Mouse (Mus musculus) cerebellum, adult 11-12 months (tissue): ENCODE measurements around the gene Atp1a4.

Experiments
- DNase-seq: peaks from one replicate; pipeline ENCODE4 v3.0.0; 2022

Gene Atp1a4

GRCm38 (mm10) chr1:172258314-172258713 lies at the start of gene Atp1a4:
Gene Atp1a4, minus strand, starts transcription at chr1:172258414.
- DNase-seq, result no peak

DNA sequence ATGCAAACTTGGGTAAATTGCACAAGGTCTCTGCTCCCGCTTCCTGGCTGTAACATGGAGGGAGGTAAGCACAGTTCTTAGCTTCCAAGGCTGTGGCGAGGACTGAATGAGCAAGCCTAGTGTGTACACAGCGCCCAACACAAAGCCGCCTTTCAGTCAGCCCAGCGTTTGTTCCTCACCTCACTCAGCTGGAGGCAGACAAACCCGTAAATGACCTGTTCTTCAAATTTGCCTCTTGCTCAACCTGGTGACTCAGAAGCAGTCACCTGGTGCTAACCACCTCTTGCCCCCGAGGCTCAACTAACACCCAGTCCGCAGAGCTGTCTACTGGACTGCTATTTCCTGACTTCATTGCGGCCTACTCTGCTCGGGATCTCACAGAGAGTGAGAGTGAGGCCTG lies 49.7 kb upstream of the Atp1a4 start:
- peak; percentile 45 for DNase-seq

GRCm38 (mm10) chr1:172306885-172307284 lies 48.7 kb upstream of the Atp1a4 start:
- DNase-seq, result peak; percentile 48

GRCm38 (mm10) chr1:172306196-172306595 lies 48.0 kb upstream of the Atp1a4 start:
- no peak for DNase-seq

DNA sequence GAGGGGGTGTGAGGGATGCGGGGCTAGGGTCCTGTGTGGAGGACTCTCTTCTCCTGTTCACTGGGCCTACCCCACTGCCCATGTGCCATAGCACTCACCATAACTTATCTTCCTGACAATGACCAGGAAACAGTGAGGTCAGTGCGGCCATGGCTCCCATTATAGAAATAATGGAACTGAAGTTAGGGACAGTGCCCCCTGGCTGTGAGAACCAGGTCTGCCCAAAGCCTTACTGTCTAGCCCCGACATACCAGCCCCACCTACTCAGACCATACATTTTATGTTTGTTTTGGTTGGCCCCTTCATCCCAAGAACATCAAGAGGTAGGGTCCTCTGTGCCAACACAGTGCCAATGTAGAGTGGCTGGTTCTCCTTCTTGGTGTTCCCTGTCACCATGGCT lies 47.4 kb upstream of the Atp1a4 start:
- peak; percentile 21 for DNase-seq

DNA sequence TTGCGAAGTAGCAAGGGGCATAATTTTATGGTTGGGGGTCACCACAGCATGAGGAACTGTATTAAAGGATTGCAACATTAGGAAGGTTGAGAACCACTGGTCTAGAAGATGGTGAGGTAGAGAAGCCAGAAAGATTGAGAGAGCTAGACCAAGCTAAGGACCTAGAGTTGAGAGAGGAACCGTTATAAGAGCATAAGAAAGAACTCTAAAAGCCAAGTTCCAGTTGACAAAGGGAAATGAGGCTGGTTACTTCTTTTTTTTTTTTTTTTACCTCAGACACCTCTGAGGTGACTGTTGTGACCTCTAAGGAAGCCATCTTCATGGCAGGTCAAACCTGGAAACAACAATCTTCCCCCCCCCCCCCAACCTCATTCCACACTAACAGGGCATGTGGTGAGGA lies 46.9 kb upstream of the Atp1a4 start:
- DNase-seq, result no peak

GRCm38 (mm10) chr1:172304443-172304842 lies 46.2 kb upstream of the Atp1a4 start:
- no peak for DNase-seq

- no peak for DNase-seq
These were observed 44.6 kb upstream of the Atp1a4 start for GRCm38 (mm10) chr1:172302851-172303250.

GRCm38 (mm10) chr1:172302311-172302710 lies 44.1 kb upstream of the Atp1a4 start:
- no peak for DNase-seq

GRCm38 (mm10) chr1:172301180-172301579 lies 43.0 kb upstream of the Atp1a4 start:
- no peak for DNase-seq

GRCm38 (mm10) chr1:172300247-172300646 lies 42.0 kb upstream of the Atp1a4 start:
- peak; percentile 32 for DNase-seq

DNA sequence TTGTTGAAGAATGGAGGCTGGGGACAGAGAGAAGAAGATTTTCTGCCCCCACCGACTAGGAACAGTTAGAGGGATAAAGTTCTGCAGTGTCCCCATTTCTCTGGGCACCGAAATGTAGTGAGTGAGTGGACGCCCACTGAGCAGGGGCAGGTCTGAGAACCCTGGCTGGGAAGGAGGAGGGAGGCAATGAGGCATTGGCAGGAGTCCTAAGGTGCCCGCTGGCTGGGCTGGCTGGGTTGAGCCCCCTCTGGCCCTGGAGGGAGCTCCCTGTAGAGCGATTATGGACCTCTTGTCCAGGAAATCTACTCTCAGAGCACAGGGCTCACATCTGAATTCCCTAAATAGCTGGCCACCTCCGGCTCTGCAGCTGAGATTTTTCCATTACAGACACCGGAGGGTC lies 41.3 kb upstream of the Atp1a4 start:
- peak; percentile 27 for DNase-seq

DNA sequence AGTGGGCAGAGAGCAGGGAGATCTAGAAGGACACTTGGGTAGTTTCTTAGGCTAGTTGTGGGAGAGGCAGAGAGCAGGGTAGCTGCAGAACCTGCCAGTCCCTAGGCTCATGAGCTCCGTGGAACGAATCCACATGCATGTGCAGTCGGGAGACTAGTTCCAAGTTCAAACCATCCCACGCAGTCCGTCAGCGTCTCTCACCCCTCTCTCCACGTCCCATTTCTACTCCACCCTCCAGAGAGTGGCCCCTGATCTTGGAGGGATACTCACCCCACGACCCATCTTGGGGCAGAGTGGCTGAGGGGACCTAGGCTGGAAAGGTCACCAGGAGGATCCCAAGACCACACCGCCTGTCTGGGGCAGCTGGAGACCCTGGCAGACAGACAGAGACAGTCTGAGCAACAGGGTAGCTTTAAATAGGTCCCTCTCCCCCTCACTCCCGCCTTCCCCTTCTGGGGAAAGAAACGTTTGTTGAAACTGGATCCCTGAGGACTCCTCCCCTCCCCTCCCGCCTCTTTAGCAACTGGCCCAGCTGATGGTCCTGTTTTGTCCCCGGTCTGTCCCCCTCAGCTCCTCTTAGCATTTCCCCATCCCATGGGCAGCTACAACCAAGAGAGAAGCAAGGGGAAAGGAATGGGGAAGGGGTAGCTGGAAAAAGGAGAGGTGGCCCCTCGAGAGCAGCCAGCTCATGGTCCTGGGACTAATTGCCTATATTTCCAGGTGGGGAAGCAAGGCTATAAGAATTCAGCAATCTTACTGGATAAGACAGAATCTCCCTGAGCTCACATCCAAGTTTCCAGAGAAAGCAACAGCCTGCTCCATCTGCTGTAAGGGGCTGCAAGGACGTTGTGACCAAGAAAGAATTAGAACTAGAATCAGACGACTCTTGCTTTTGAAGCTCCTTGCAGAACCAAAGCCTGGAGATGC lies 39.7 kb upstream of the Atp1a4 start, which contains the start of gene Atp1a2:
TSS of gene Atp1a2 (minus strand) at position 454 of the 927 bp plus-strand sequence.
- DNase-seq, result peak; percentile 28

- DNase-seq, result peak; percentile 48
These were observed 38.7 kb upstream of the Atp1a4 start for GRCm38 (mm10) chr1:172296816-172297510.

DNA sequence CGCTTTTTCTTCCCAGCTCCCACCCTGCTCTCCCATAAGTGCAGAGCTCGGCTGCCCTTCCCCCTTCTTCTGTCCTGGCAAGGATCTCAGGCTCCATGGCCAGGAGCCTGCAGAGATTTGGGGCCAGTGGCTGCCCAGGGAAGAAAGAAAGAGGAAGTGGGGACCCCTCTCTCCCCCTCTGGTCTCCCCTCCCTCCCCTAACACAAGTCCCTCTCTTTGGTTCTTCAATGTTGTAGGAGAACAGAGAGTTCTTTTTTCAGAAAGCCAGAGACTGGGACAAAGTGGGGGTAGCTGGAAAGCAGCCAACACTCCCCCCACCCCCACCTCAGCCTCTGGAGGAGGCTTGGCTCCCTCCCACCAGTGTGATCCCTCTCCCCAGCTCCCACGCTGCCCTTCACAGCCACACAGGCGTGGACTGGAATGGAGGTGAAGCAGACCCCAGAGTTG lies 37.6 kb upstream of the Atp1a4 start:
- peak; percentile 37 for DNase-seq

- DNase-seq, result no peak
These were observed 35.2 kb upstream of the Atp1a4 start for GRCm38 (mm10) chr1:172293449-172293848.

DNA sequence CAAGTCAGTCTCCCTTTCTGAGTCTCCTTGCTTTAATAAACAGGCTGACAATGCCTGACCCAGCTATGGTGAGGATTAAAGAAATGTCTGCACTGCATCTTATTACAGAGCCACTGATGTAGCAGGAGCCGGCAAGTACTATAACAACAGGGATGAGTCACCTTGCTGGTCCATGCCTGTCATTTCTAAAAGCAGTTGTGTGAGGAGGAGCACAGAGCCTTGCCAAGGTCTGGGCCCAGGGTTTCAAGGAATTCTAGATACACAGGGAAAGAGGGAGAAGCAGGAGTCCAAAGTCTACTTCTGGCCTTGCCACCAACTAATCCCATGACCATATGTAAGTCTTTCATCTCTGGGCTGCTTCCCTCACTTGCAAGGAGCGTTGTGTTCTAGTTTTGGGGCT lies 34.7 kb upstream of the Atp1a4 start:
- no peak for DNase-seq

- no peak for DNase-seq
These were observed 31.4 kb upstream of the Atp1a4 start for GRCm38 (mm10) chr1:172289617-172289946.

- DNase-seq, result no peak
These were observed 30.8 kb upstream of the Atp1a4 start for GRCm38 (mm10) chr1:172288900-172289616.

GRCm38 (mm10) chr1:172286740-172287139 lies 28.5 kb upstream of the Atp1a4 start:
- DNase-seq, result no peak

GRCm38 (mm10) chr1:172284221-172284620 lies 26.0 kb upstream of the Atp1a4 start:
- DNase-seq, result no peak

DNA sequence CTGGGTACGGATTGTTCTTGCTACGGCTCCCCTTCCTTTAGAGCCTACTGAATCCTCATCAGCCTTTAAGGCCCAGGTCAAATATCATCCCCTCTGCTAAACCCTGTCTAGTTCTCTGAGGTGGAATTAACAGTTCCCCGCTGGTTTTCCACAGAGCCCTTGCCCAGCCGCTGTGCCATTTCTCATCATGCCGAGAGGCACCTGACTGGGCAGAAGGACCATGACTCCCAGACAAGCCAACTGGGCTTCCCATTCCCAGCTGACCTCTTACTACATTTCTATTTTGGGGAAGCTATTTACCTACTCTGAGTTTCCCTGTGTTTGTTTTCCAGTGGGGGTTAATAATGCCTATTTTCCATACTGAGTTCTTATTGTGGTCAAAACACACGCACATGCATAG lies 24.9 kb upstream of the Atp1a4 start:
- no peak for DNase-seq

- DNase-seq, result no peak
These were observed 23.5 kb upstream of the Atp1a4 start for GRCm38 (mm10) chr1:172281522-172282254.
